Mouse (Mus musculus) ovary, adult 10 weeks (tissue): Measurements from ENCODE around the gene Olfr1418. TPM values are rescaled to one million over a fixed set of nuclear protein-coding genes. Genes with fewer than 3 reads are reported as not detected.

Source experiments
- polyA plus RNA-seq: library from polyadenylated mRNA; stranded (reverse); fragments of 350-450 nt; fragmentation: Illumina TruSeq; extraction: RNeasy Lipid Tissue Mini Kit (QIAGEN cat#74804); gene quantifications from one replicate; pipeline ENCODE4 v1.2.3, GENCODE M21; 2014

Gene Olfr1418
- not detected for polyA plus RNA-seq

DNA sequence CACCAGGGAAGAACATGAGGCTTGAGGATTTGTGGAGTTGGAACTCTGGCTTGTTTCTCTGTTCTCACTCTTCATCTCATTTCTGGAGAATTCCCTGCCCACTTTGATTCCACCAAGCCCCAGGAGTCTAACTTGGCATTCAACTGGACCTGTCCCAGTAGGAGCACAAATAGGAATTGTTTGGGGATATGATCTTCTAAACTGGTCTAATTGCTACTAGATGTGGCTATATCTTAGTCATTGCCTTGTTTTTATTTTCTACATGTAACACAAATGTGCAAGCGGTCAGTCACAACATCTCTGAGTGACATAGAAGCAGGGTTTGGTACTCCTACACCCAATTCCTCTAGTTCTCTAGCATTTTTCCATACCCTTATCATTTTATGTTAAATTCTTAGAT, at the start of gene Olfr1418:
TSS of gene Olfr1418 (minus strand) at position 101 of the 400 bp plus-strand sequence.

GRCm38 (mm10) chr19:11886265-11886664, 25.4 kb upstream of the Olfr1418 start, which contains the start of gene Olfr1420:
Gene Olfr1420 (plus strand): TSS chr19:11886565.

GRCm38 (mm10) chr19:11875006-11875405, 14.1 kb upstream of the Olfr1418 start, which contains the start of gene Olfr1419:
Gene Olfr1419 (minus strand): TSS chr19:11875106.

GRCm38 (mm10) chr19:11839119-11839518, 21.7 kb downstream of the Olfr1418 start, which contains the start of gene Olfr1417:
Gene Olfr1417 (minus strand): TSS chr19:11839219.

GRCm38 (mm10) chr19:11819143-11819700, 41.6 kb downstream of the Olfr1418 start, which contains the start of gene Stx3:
Gene Stx3 (minus strand): TSS chr19:11819403.

Other genes starting within 250 kb of the Olfr1418 start
- gene Ms4a2, start 237.3 kb downstream of the Olfr1418 start, polyA plus RNA-seq, result 1.2 TPM
- not detected for gene Ms4a3, start 220.2 kb downstream of the Olfr1418 start, polyA plus RNA-seq
- 25.8 TPM for gene Oosp2, start 200.5 kb downstream of the Olfr1418 start, polyA plus RNA-seq
- gene Oosp1, start 169.9 kb downstream of the Olfr1418 start, polyA plus RNA-seq, result 63.7 TPM
- gene Oosp3, start 164.0 kb downstream of the Olfr1418 start, polyA plus RNA-seq, result 73.2 TPM
- gene Gif, start 113.5 kb downstream of the Olfr1418 start, polyA plus RNA-seq, result not detected
- gene Mrpl16, start 90.7 kb downstream of the Olfr1418 start, polyA plus RNA-seq, result 33.5 TPM
- 11.1 TPM for gene Stx3, start 41.7 kb downstream of the Olfr1418 start, polyA plus RNA-seq
- not detected for gene Olfr1417, start 21.8 kb downstream of the Olfr1418 start, polyA plus RNA-seq
- gene Olfr1419, start 14.0 kb upstream of the Olfr1418 start, polyA plus RNA-seq, result not detected
- not detected for gene Olfr1420, start 25.5 kb upstream of the Olfr1418 start, polyA plus RNA-seq
- gene Patl1, start 51.3 kb upstream of the Olfr1418 start, polyA plus RNA-seq, result 52.3 TPM
- gene Osbp, start 104.9 kb upstream of the Olfr1418 start, polyA plus RNA-seq, result 28.6 TPM
- not detected for gene Olfr1423, start 180.3 kb upstream of the Olfr1418 start, polyA plus RNA-seq
- gene Olfr1424, start 201.6 kb upstream of the Olfr1418 start, polyA plus RNA-seq, result not detected
- not detected for gene Olfr1425, start 216.7 kb upstream of the Olfr1418 start, polyA plus RNA-seq
- not detected for gene Olfr1426, start 230.9 kb upstream of the Olfr1418 start, polyA plus RNA-seq
- not detected for gene Olfr1427, start 242.3 kb upstream of the Olfr1418 start, polyA plus RNA-seq